Mouse (Mus musculus) heart, embryonic 14.5 days (tissue): ENCODE results near the gene Cyb5b. TPM values are rescaled to one million over a fixed set of nuclear protein-coding genes. Genes with fewer than 3 reads are reported as not detected.

Source experiments
- ATAC-seq: fragments of 200-750 bp; cut with Nextera tagmentation; 2 replicates; pipeline ENCODE4 v1.8.0; 2017; ENCODE audit warnings: low read depth, moderate TSS enrichment; ENCODE audit not compliant: insufficient number of reproducible peaks, insufficient read depth, low FRiP score
- H3K27ac ChIP-seq, 2 experiments: fragments of 200-500 bp in 1 of 2; fragments of 300-500 bp in 1 of 2; sonication (generic) in 1 of 2; replicated peaks in 1 of 2; 2 replicates each; pipeline ENCODE4 v1.5.1; 2012 to 2014; ENCODE audit warnings: low read depth in 2 of 2, low read length in 2 of 2, control low read depth in 1 of 2, mild to moderate bottlenecking in 1 of 2, mixed read lengths in 1 of 2; ENCODE audit not compliant: control insufficient read depth in 1 of 2, insufficient read depth in 1 of 2
- H3K27me3 ChIP-seq: fragments of 300-500 bp; sonication (generic); 2 replicates; pipeline ENCODE4 v1.6.1; 2014; ENCODE audit warnings: mild to moderate bottlenecking, low read length, control low read depth; ENCODE audit not compliant: control insufficient read depth, insufficient read depth
- H3K36me3 ChIP-seq: fragments of 300-500 bp; sonication (generic); 2 replicates; pipeline ENCODE4 v1.6.1; 2014; ENCODE audit warnings: mild to moderate bottlenecking, control low read depth, low read length, mixed read lengths; ENCODE audit not compliant: control insufficient read depth, insufficient read depth
- H3K4me1 ChIP-seq, 2 experiments: fragments of 200-500 bp in 1 of 2; fragments of 300-500 bp in 1 of 2; sonication (generic) in 1 of 2; 2 replicates each; pipeline ENCODE4 v1.6.1; 2012 to 2014; ENCODE audit warnings: low read length in 2 of 2, control low read depth in 1 of 2, mixed read lengths in 1 of 2; ENCODE audit not compliant: control insufficient read depth in 2 of 2, insufficient read depth in 2 of 2
- H3K4me2 ChIP-seq: fragments of 300-500 bp; sonication (generic); 2 replicates; pipeline ENCODE4 v1.6.1; 2014; ENCODE audit warnings: mild to moderate bottlenecking, low read length
- H3K4me3 ChIP-seq, 2 experiments: fragments of 200-500 bp in 1 of 2; fragments of 300-500 bp in 1 of 2; sonication (generic) in 1 of 2; 2 replicates each; pipeline ENCODE4 v1.5.1; 2012 to 2014; ENCODE audit warnings: low read length in 2 of 2, mild to moderate bottlenecking in 2 of 2, control low read depth in 1 of 2, low read depth in 1 of 2, moderate library complexity in 1 of 2; ENCODE audit not compliant: control insufficient read depth in 1 of 2, insufficient read depth in 1 of 2
- H3K9ac ChIP-seq: fragments of 300-500 bp; sonication (generic); 2 replicates; pipeline ENCODE4 v1.6.1; 2014; ENCODE audit warnings: mild to moderate bottlenecking, low read length
- H3K9me3 ChIP-seq: fragments of 300-500 bp; sonication (generic); 2 replicates; pipeline ENCODE4 v1.6.1; 2016; ENCODE audit warnings: low read length, control low read depth; ENCODE audit not compliant: control insufficient read depth
- WGBS: fragments of 180-500 bp; shearing (Covaris S2); extraction: QIAGEN DNeasy Blood & Tissue Kit; methylation state at CpG from one replicate; pipeline ENCODE4 v1.1.7; 2014; 5-methylcytosine and 5-hydroxymethylcytosine counted together
- polyA plus RNA-seq: library from polyadenylated mRNA; unstranded; fragments of >200 nt; fragmentation: Nextera tagmentation; extraction: Ambion mirVana; gene quantifications from 2 replicates; pipeline ENCODE4 v1.2.1, GENCODE M21; 2014

Cyb5b gene
- polyA plus RNA-seq, 1 experiment from 2014 or later: 65.6 TPM

GRCm38 (mm10) chr8:107218091-107218490 is 67.7 kb downstream of the Cyb5b start:
- Histone ChIP-seq H3K4me1 (peaks cover 11 to 18% of the 10 kb centered on the region in 2 experiments), H3K4me3 (no peak overlapping the region), H3K27ac (no peak overlapping the region), H3K9me3 (no peaks in the 10 kb centered on the region), H3K27me3 (no peaks in the 10 kb centered on the region), H3K9ac (no peak overlapping the region), H3K4me2 (no peak overlapping the region), H3K36me3 (no peaks in the 10 kb centered on the region)
- ATAC-seq: no peak
- WGBS: 85% methylated on average over 8 of the region's 8 CpGs

- Histone ChIP-seq H3K36me3 (no peaks in the 10 kb centered on the region), H3K4me2 (no peak overlapping the region), H3K27me3 (no peaks in the 10 kb centered on the region), H3K9me3 (no peaks in the 10 kb centered on the region), H3K9ac (no peak overlapping the region), H3K4me1 (peaks cover 14 to 18% of the 10 kb centered on the region in 2 experiments), H3K4me3 (no peak overlapping the region), H3K27ac (no peak overlapping the region)
- 56% methylated on average over 2 of the region's 2 CpGs for WGBS
- ATAC-seq: no peak
These were observed 68.6 kb downstream of the Cyb5b start for GRCm38 (mm10) chr8:107219078-107219477.

GRCm38 (mm10) chr8:107221924-107222851 is 71.7 kb downstream of the Cyb5b start:
- WGBS: 23% methylated on average over 8 of the region's 8 CpGs
- 0 out of 2 replicates have a peak, but pooled peaks cover 5% of the 10 kb centered on the region for H3K9me3 ChIP-seq
- H3K9ac ChIP-seq: no peak overlapping the region
- H3K27me3 ChIP-seq: no peaks in the 10 kb centered on the region
- peak overlapping the region; percentile 12; the same call in 1 of the 2 replicates for H3K4me2 ChIP-seq
- H3K4me3 ChIP-seq: no peak overlapping the region
- H3K27ac ChIP-seq: peak overlapping the region; percentile 59 to 60
- peak; percentile 61; the same call in 1 of the 2 replicates for ATAC-seq
- no peaks in the 10 kb centered on the region for H3K36me3 ChIP-seq
- H3K4me1 ChIP-seq: peaks cover 18 to 19% of the 10 kb centered on the region in 2 experiments

- no peak overlapping the region for H3K9ac ChIP-seq
- WGBS: 39% methylated on average over 9 of the region's 9 CpGs
These were observed 75.7 kb downstream of the Cyb5b start for GRCm38 (mm10) chr8:107226183-107226582.

GRCm38 (mm10) chr8:107227011-107227626 is 76.7 kb downstream of the Cyb5b start:
- Histone ChIP-seq H3K27me3 (no peaks in the 10 kb centered on the region), H3K4me2 (no peak overlapping the region), H3K4me1 (peaks cover 9 to 15% of the 10 kb centered on the region in 2 experiments), H3K27ac (no peak overlapping the region), H3K36me3 (no peaks in the 10 kb centered on the region), H3K9ac (no peak overlapping the region), H3K9me3 (0 out of 2 replicates have a peak, but pooled peaks cover 5% of the 10 kb centered on the region), H3K4me3 (no peak overlapping the region)
- ATAC-seq: no peak
- WGBS: 33% methylated on average over 11 of the region's 11 CpGs

More at GRCm38 (mm10) chr8:107226183-107226582, 75.7 kb downstream of the Cyb5b start:
- no peak overlapping the region for H3K4me2 ChIP-seq
- no peak overlapping the region for H3K4me3 ChIP-seq
- H3K4me1 ChIP-seq: peaks cover 18 to 20% of the 10 kb centered on the region in 2 experiments
- H3K27ac ChIP-seq: no peak overlapping the region
- ATAC-seq: no peak
- no peaks in the 10 kb centered on the region for H3K36me3 ChIP-seq
- H3K9me3 ChIP-seq: 0 out of 2 replicates have a peak, but pooled peaks cover 5% of the 10 kb centered on the region
- no peaks in the 10 kb centered on the region for H3K27me3 ChIP-seq

- Histone ChIP-seq H3K4me2 (no peak overlapping the region), H3K4me1 (no peaks in the 10 kb centered on the region), H3K36me3 (no peaks in the 10 kb centered on the region), H3K9me3 (no peaks in the 10 kb centered on the region), H3K9ac (no peak overlapping the region), H3K27me3 (no peaks in the 10 kb centered on the region), H3K27ac (no peak overlapping the region), H3K4me3 (no peak overlapping the region)
- no peak for ATAC-seq
- WGBS: 71% methylated on average over 3 of the region's 3 CpGs
These were observed 82.8 kb downstream of the Cyb5b start for GRCm38 (mm10) chr8:107233251-107233650.

GRCm38 (mm10) chr8:107233718-107234117 is 83.3 kb downstream of the Cyb5b start:
- ATAC-seq: no peak
- Histone ChIP-seq H3K9me3 (no peaks in the 10 kb centered on the region), H3K9ac (no peak overlapping the region), H3K27me3 (no peaks in the 10 kb centered on the region), H3K36me3 (no peaks in the 10 kb centered on the region), H3K4me2 (no peak overlapping the region), H3K4me3 (no peak overlapping the region), H3K4me1 (no peaks in the 10 kb centered on the region), H3K27ac (no peak overlapping the region)
- WGBS: 54% methylated on average over 2 of the region's 2 CpGs
